Mouse (Mus musculus): ENCODE results near the gene Vmn2r27. TPM values are rescaled to one million over a fixed set of nuclear protein-coding genes. Genes with fewer than 3 reads are reported as not detected.

The Vmn2r27 gene
- not detected in 2 replicates for polyA plus RNA-seq (2015; fragmentation: Nextera tagmentation; extraction: Ambion mirVana)

- Histone ChIP-seq H3K4me3 (no peak within 1 kb of the TSS), H3K9me3 (replicated peaks) (no peaks in the 10 kb centered on the region), H3K4me1 (no peaks in the 10 kb centered on the region), H3K9ac (no peak within 1 kb of the TSS), H3K4me2 (no peak within 1 kb of the TSS), H3K27me3 (no peaks in the 10 kb centered on the region), H3K36me3 (ENCODE audit: poor library complexity, severe bottlenecking) (no peaks in the 10 kb centered on the region), H3K27ac (no peak within 1 kb of the TSS)
- ATAC-seq, result no peak
- 87% methylated on average over 1 of the region's 1 CpGs for WGBS
These were observed at the start of gene Vmn2r27 for GRCm38 (mm10) chr6:124231756-124232155. TSS of gene Vmn2r27 (minus strand) at chr6:124231856.

GRCm38 (mm10) chr6:124278291-124278690, 46.6 kb upstream of the Vmn2r27 start:
- Histone ChIP-seq H3K4me3 (no peak overlapping the region), H3K27ac (no peak overlapping the region), H3K9me3 (replicated peaks) (no peaks in the 10 kb centered on the region), H3K4me2 (no peak overlapping the region), H3K27me3 (no peaks in the 10 kb centered on the region), H3K9ac (no peak overlapping the region), H3K36me3 (ENCODE audit: poor library complexity, severe bottlenecking) (no peaks in the 10 kb centered on the region), H3K4me1 (no peaks in the 10 kb centered on the region)
- no peak for ATAC-seq
- WGBS, result 79% methylated on average over 5 of the region's 5 CpGs

GRCm38 (mm10) chr6:124277641-124278040, 46.0 kb upstream of the Vmn2r27 start:
- 91% methylated on average over 5 of the region's 5 CpGs for WGBS
- Histone ChIP-seq H3K4me3 (no peak overlapping the region), H3K27ac (no peak overlapping the region), H3K4me1 (no peaks in the 10 kb centered on the region), H3K36me3 (ENCODE audit: poor library complexity, severe bottlenecking) (no peaks in the 10 kb centered on the region), H3K27me3 (no peaks in the 10 kb centered on the region), H3K9me3 (replicated peaks) (no peaks in the 10 kb centered on the region), H3K4me2 (no peak overlapping the region), H3K9ac (no peak overlapping the region)
- ATAC-seq, result no peak

GRCm38 (mm10) chr6:124273231-124273880, 41.7 kb upstream of the Vmn2r27 start:
- H3K27me3 ChIP-seq, result no peaks in the 10 kb centered on the region
- H3K4me2 ChIP-seq, result no peak overlapping the region
- no peak for ATAC-seq
- no peaks in the 10 kb centered on the region for H3K9me3 ChIP-seq (replicated peaks)
- no peaks in the 10 kb centered on the region for H3K4me1 ChIP-seq
- H3K27ac ChIP-seq, result no peak overlapping the region
- H3K36me3 ChIP-seq (ENCODE audit: poor library complexity, severe bottlenecking), result no peaks in the 10 kb centered on the region
- 75% methylated on average over 5 of the region's 5 CpGs for WGBS
- no peak overlapping the region for H3K9ac ChIP-seq
- H3K4me3 ChIP-seq, result no peak overlapping the region

GRCm38 (mm10) chr6:124262696-124263095, 31.0 kb upstream of the Vmn2r27 start:
- ATAC-seq, result peak; percentile 64; the same call in 1 of the 2 replicates
- Histone ChIP-seq H3K36me3 (ENCODE audit: poor library complexity, severe bottlenecking) (no peaks in the 10 kb centered on the region), H3K27ac (no peak overlapping the region), H3K4me1 (no peaks in the 10 kb centered on the region), H3K9me3 (replicated peaks) (no peaks in the 10 kb centered on the region), H3K27me3 (no peaks in the 10 kb centered on the region), H3K4me2 (no peak overlapping the region), H3K4me3 (no peak overlapping the region), H3K9ac (no peak overlapping the region)
- WGBS, result 0% methylated on average over 3 of the region's 3 CpGs

GRCm38 (mm10) chr6:124260198-124260931, 28.7 kb upstream of the Vmn2r27 start:
- Histone ChIP-seq H3K27me3 (no peaks in the 10 kb centered on the region), H3K4me1 (no peaks in the 10 kb centered on the region), H3K4me3 (no peak overlapping the region), H3K9ac (no peak overlapping the region), H3K4me2 (no peak overlapping the region), H3K27ac (no peak overlapping the region), H3K9me3 (replicated peaks) (no peaks in the 10 kb centered on the region), H3K36me3 (ENCODE audit: poor library complexity, severe bottlenecking) (no peaks in the 10 kb centered on the region)
- ATAC-seq, result peak; percentile 91
- 32% methylated on average over 8 of the region's 14 CpGs for WGBS

GRCm38 (mm10) chr6:124255721-124256470, 24.2 kb upstream of the Vmn2r27 start:
- Histone ChIP-seq H3K9me3 (replicated peaks) (no peaks in the 10 kb centered on the region), H3K4me2 (no peak overlapping the region), H3K9ac (no peak overlapping the region), H3K4me1 (no peaks in the 10 kb centered on the region), H3K27ac (no peak overlapping the region), H3K36me3 (ENCODE audit: poor library complexity, severe bottlenecking) (no peaks in the 10 kb centered on the region), H3K4me3 (no peak overlapping the region), H3K27me3 (no peaks in the 10 kb centered on the region)
- 73% methylated on average over 6 of the region's 6 CpGs for WGBS
- ATAC-seq, result no peak

- whole genome bisulfite sequencing, result 85% methylated on average over 4 of the region's 4 CpGs
- no peaks in the 10 kb centered on the region for H3K27me3 ChIP-seq
- H3K4me2 ChIP-seq, result no peak overlapping the region
- no peak overlapping the region for H3K27ac ChIP-seq
- H3K9ac ChIP-seq, result no peak overlapping the region
- no peak for ATAC-seq
- H3K36me3 ChIP-seq (ENCODE audit: poor library complexity, severe bottlenecking), result no peaks in the 10 kb centered on the region
- H3K9me3 ChIP-seq (replicated peaks), result no peaks in the 10 kb centered on the region
- H3K4me3 ChIP-seq, result no peak overlapping the region
- H3K4me1 ChIP-seq, result no peaks in the 10 kb centered on the region
These were observed 29.5 kb downstream of the Vmn2r27 start for GRCm38 (mm10) chr6:124202116-124202515.

- H3K9me3 ChIP-seq (replicated peaks), result no peaks in the 10 kb centered on the region
- H3K27me3 ChIP-seq, result no peaks in the 10 kb centered on the region
- H3K4me3 ChIP-seq, result no peak overlapping the region
- no peak overlapping the region for H3K9ac ChIP-seq
- no peaks in the 10 kb centered on the region for H3K36me3 ChIP-seq (ENCODE audit: poor library complexity, severe bottlenecking)
- 80% methylated on average over 3 of the region's 3 CpGs for WGBS
- H3K27ac ChIP-seq, result no peak overlapping the region
- H3K4me2 ChIP-seq, result no peak overlapping the region
- no peak for ATAC-seq
- H3K4me1 ChIP-seq, result no peaks in the 10 kb centered on the region
These were observed 63.0 kb downstream of the Vmn2r27 start for GRCm38 (mm10) chr6:124168499-124169257.

- no peak overlapping the region for H3K9ac ChIP-seq
- no peak overlapping the region for H3K27ac ChIP-seq
- WGBS, result 82% methylated on average over 2 of the region's 2 CpGs
- H3K9me3 ChIP-seq (replicated peaks), result no peaks in the 10 kb centered on the region
- H3K27me3 ChIP-seq, result no peaks in the 10 kb centered on the region
- H3K36me3 ChIP-seq (ENCODE audit: poor library complexity, severe bottlenecking), result no peaks in the 10 kb centered on the region
- no peaks in the 10 kb centered on the region for H3K4me1 ChIP-seq
- ATAC-seq, result no peak
- no peak overlapping the region for H3K4me3 ChIP-seq
- no peak overlapping the region for H3K4me2 ChIP-seq
These were observed 65.1 kb downstream of the Vmn2r27 start for GRCm38 (mm10) chr6:124166596-124166995.

- Histone ChIP-seq H3K9me3 (replicated peaks) (no peaks in the 10 kb centered on the region), H3K27ac (no peak overlapping the region), H3K27me3 (no peaks in the 10 kb centered on the region), H3K4me3 (no peak overlapping the region), H3K9ac (no peak overlapping the region), H3K4me1 (no peaks in the 10 kb centered on the region), H3K4me2 (no peak overlapping the region), H3K36me3 (ENCODE audit: poor library complexity, severe bottlenecking) (no peaks in the 10 kb centered on the region)
- ATAC-seq, result no peak
- 55% methylated on average over 1 of the region's 1 CpGs for WGBS
These were observed 81.8 kb downstream of the Vmn2r27 start for GRCm38 (mm10) chr6:124149808-124150207.
